Mouse (Mus musculus): Measurements from ENCODE around the gene Hyal1. TPM values are rescaled to one million over a fixed set of nuclear protein-coding genes. Genes with fewer than 3 reads are reported as not detected.
"Not testable (repeated sequence)": the region's sequence is repeated elsewhere in the genome, so short reads cannot be mapped to it uniquely, and the experiment has no call there.

The Hyal1 gene
- total RNA-seq, 2 experiments from 2014 or later, result 3.1 to 4.3 TPM

DNA sequence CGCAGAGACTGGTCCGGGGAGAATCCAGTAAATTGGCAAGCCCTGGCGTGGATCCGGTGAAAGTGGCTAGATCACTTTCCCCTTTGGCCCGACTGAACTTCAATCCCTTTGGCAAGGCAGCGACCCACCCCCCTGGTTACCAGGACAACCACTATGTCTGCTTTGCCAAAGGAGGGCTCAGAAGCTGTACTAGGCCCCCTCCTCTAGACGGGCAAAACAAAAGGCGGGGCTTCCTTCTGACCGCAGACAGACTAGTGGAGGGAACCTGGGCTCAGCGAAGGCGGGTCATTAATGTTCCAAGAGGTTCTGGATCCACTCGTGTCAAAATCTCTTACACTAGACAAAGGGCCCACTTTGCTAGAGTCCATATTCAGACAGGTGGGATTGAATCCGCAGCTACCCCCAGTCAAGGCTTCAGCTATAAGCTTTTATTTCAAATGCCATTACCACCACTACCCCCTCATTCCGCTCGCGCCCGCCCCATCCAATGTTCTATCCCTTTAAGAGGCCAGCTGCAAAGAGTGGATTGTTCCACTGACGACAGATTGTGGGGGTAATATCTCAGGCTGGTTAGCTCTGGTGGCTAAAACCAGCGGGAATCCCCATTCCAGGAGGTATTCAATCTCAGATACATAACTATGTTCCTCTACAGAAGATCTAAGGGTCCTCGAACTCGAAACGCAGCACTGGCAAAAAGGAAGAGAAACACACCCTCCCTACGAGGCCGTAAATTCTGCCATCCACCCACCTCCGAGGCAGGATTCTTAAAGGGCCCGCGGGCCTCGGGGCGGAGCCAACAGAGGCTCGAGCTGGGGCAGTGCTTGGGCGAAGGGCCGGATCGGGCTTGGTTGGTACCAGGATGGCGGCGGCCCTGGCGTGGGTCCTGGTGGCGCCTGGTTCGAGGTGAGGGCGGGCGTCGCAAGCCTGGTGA, 8.1 kb upstream of the Hyal1 start:
- peak; percentile 76 to 91 for DNase-seq (ENCODE audit: extremely low spot score in 1 of 2, low spot score in 2 of 2)
- intact Hi-C loops (cut with DNase I), result no loop called here

DNA sequence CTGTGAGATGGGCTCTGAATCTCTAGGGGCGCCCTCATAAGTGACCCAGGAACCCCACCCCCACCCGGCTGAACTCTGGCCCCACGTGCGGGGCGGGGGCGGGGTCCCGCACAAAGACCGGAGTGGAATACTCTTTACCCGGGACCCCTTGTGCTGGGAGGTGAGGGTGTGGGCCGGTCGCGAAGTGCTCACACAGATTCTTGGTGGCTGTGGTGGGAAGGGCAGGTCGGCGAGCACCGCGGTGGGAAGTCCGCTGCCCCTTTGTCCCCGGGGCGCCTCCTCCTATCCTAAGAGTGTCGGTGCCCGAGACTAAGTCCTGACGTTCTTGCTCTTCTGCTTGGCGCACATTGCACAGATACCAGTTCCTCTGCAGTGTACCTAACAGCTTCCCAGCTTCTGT, 7.5 kb upstream of the Hyal1 start:
- intact Hi-C loops (cut with DNase I), result no loop called here
- DNase-seq (ENCODE audit: extremely low spot score in 1 of 2, low spot score in 2 of 2), result no peak

DNA sequence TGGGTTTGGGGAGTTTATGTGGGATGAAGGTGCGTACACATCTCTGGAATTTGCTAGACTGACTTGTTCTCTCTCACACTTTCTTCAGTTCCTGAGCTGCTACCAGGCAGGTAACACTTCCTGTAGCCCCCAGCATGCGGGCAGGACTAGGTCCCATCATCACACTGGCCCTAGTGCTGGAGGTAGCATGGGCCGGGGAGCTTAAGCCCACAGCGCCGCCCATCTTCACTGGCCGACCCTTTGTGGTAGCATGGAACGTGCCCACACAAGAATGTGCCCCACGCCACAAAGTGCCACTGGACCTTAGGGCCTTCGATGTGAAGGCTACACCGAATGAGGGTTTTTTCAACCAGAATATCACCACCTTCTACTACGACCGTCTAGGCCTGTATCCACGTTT, 6.7 kb upstream of the Hyal1 start:
- no peak for DNase-seq (ENCODE audit: extremely low spot score in 1 of 2, low spot score in 2 of 2)
- intact Hi-C loops (cut with DNase I), result no loop called here

DNA sequence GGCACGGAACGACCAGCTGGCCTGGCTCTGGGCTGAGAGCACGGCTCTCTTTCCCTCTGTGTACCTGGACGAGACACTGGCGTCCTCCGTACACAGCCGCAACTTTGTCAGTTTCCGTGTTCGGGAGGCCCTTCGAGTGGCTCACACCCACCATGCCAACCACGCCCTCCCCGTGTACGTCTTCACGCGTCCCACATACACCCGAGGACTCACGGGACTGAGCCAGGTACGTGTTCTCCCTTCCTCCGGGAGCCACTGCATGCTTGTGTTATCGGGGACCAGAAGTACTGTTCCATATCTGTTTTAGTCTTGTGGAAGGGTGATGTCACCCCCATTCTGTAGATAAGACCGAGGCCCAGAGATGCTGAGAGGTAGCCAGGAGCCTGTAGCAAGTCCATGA, 5.9 kb upstream of the Hyal1 start:
- intact Hi-C loops (cut with DNase I), result no loop called here
- no peak for DNase-seq (ENCODE audit: extremely low spot score in 1 of 2, low spot score in 2 of 2)

DNA sequence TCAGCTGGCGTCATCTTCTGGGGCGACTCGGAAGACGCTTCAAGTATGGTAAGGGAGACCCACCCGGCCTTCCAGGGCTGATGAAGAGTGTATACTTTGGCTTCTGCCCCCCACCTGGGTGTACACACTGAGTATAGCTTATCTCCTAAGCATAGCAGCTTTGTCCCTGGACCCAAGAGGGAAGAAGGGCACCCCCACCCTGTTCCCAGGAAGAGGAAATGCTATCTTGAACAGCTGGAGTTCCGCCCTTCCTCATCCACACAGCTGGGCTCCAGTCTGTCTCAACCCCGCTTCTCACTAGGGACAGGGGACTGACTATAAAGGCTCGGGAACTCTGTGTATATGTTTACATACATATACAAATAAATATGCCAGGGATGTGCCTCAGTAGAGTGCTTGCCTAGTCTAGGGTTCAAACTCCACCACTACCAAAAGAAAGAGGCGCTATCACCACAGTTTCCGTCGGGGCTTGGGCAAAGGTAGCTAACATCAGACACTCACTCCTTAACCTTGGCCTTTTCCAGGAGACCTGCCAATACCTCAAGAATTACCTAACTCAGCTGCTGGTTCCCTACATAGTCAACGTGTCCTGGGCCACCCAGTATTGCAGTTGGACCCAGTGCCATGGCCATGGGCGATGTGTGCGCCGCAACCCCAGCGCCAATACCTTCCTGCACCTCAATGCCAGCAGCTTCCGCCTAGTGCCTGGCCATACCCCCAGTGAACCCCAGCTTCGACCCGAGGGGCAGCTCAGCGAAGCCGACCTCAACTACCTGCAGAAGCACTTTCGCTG, 5.0 kb upstream of the Hyal1 start:
- no peak for DNase-seq (ENCODE audit: extremely low spot score in 1 of 2, low spot score in 2 of 2)
- intact Hi-C loops (cut with DNase I), result no loop called here

DNA sequence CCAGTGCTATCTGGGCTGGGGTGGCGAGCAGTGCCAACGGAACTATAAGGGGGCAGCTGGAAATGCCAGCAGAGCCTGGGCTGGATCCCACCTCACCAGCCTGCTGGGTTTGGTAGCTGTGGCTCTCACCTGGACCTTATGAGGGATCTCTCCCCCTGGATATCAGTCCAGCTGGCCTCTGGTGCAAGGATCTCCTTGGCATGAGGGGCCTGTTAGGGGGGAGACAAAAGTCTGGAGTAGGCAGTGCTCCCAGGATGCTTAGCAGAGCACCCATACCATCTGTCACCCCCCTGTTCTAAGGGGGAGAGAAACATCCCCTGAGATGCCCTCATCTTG, 4.4 kb upstream of the Hyal1 start:
- no peak for DNase-seq (ENCODE audit: extremely low spot score in 1 of 2, low spot score in 2 of 2)
- intact Hi-C loops (cut with DNase I), result no loop called here

DNA sequence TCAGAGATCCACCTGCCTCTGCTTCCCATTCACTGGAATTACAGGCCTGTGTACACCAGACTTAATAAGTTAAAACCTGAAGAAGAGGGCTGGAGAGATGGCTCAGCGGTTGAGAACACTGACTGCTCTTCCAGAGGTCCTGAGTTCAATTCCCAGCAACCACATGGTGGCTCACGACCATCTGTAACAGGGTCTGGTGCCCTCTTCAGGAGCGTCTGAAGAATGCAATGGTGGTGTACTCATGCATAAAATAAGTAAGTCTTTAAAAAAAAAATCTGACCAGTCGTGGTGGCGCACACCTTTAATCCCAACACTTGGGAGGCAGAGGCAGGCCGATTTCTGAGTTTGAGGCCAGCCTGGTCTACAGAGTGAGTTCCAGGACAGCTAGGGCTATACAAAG, 3.0 kb upstream of the Hyal1 start:
- intact Hi-C loops (cut with DNase I); DNase-seq (ENCODE audit: extremely low spot score in 1 of 2, low spot score in 2 of 2): not testable (repeated sequence)

DNA sequence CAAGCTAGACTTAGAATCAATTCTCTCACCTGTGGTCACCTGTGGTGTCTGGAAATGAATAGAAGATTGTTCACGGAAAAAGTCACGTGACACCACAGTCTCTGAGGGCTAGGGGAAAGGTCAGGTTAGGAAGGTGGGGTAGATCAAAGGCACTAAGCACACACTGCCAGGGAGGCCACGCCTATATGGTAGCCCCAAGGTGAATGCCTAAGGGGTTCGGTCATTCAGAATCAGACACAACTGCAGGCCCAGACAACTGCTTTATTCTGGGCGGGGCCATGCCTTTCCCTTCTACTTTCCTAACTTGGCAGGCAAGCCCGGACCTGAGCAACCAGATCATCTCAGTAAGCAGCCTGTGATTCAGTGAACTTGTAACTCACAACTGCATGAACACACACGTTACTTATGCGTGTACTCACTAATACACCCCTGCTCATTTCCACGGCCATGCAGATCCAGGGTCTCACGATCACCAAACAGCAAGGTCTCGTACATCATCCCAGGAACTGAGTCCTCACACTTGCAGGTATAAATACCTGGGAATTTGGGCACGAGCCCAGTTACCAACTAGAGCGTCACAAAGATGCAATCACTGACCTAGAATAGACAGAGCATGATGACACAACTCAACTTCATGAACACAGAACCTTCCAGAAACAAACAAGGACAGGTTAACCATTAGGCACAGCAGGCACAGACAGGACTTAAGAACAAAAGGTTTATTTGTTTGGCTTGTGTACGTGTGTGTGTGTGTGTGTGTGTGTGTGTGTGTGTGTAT, 959 bp upstream of the Hyal1 start:
- DNase-seq (ENCODE audit: extremely low spot score in 1 of 2, low spot score in 2 of 2), result no peak
- intact Hi-C loops (cut with DNase I), result no loop called here

DNA sequence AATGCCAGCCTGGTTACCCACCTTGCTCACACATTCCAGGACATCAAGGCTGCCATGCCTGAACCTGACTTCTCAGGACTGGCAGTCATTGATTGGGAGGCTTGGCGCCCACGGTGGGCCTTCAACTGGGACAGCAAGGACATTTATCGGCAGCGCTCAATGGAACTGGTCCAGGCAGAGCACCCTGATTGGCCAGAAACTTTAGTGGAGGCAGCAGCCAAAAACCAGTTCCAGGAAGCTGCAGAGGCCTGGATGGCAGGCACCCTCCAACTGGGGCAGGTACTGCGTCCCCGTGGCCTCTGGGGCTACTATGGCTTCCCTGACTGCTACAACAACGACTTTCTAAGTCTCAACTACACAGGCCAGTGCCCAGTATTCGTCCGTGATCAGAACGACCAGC, 1.1 kb downstream of the Hyal1 start:
- no peak for DNase-seq (ENCODE audit: extremely low spot score in 1 of 2, low spot score in 2 of 2)
- intact Hi-C loops (cut with DNase I), result no loop called here

DNA sequence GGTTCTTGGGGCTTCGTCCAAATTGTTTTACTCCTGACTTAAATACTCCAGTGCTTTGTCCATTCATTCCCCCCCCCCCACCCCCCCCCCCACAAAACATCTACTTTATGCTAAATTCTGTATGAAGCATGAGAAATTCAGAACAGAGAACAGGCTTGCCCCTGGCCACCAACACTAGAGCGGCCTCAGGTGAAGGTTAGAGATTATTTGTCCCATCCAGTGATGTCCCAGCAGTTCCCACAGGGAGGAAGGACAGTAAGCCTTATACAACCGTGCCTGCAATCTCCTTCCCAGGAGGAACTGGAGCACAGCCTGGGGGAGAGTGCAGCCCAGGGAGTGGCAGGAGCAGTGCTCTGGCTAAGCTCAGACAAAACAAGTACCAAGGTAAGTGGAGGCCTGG, 1.9 kb downstream of the Hyal1 start, which contains the start of gene Naa80:
TSS of gene Naa80 (plus strand) at position 301 of the 400 bp plus-strand sequence.
- no peak for DNase-seq (ENCODE audit: extremely low spot score in 1 of 2, low spot score in 2 of 2)
- intact Hi-C loops (cut with DNase I), result no loop called here

DNA sequence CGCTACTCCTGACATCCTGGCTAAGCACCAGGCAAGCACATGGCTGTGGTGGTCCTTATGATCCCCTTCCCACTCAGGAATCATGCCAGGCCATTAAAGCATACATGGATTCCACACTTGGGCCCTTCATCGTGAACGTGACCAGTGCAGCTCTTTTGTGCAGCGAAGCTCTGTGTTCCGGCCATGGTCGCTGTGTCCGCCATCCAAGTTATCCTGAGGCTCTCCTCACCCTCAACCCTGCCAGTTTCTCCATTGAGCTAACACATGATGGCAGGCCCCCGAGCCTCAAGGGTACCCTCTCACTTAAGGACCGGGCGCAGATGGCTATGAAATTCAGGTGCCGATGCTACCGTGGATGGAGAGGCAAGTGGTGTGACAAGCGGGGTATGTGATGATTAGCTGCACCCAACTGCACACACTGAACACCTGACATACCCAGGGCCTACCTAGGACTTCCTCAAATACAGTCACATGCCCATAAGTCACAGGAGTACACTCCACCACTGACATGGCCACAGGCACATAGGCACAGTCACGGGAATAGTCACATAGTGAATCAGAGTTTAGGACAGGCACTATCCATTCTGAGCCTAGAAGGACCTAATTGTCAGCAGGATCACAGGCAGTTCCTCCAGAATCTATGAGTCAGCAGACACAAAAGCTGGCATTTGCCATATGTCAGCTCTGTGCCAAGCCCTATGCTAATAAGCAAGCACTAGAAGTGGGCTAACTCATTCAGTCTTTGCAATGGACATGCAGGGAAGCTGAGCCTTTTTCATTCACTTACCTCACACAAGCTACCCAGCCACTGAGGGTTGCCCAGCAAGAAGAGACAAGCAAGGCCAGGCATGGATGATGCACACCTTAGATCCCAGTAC, 2.5 kb downstream of the Hyal1 start:
- intact Hi-C loops (cut with DNase I), result no loop called here
- DNase-seq (ENCODE audit: extremely low spot score in 1 of 2, low spot score in 2 of 2), result no peak

DNA sequence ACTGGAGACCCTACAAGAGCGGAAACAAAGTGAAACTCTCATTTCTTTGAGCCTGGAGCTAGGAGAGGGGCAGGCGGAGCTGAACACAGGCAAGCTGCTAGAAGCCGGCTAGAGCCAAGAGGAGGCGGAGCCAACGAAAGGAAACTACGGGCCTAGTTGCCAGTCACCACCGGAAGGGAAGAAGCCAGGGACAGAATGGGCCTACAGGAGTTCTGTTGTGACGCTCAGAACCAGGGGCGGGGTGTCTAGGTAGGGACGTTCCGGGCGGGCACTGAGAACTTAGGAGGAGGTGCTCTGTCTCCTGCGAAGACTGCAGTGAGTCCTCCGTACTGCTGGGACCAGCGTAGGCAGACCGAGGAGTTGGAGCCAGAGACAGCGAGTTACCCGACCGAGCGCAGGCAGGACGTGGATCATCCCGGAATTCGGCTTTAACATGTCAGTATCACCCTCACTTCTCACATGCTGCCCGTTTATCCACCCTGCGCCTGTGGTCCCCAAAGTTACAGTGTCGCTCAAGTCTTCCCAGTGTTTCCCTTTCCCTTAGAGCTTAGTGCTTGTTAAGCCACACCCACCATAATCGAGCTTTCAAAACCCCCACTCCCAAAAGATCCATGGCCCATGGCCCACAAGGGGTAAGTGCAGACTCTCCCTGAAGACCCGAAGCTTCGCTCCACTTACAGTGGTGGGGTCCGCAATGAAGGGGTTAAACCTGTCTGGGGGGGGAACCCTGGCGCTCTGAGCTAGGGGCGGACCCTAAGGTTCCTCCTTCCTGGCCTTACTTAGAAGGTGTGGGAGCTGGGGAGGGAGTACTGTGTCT, 4.0 kb downstream of the Hyal1 start, which contains the start of gene Hyal3:
TSS of gene Hyal3 (plus strand) at position 318 of the 817 bp plus-strand sequence.
- DNase-seq (ENCODE audit: extremely low spot score in 1 of 2, low spot score in 2 of 2), result peak; percentile 87 to 94
- intact Hi-C loops (cut with DNase I), result no loop called here

DNA sequence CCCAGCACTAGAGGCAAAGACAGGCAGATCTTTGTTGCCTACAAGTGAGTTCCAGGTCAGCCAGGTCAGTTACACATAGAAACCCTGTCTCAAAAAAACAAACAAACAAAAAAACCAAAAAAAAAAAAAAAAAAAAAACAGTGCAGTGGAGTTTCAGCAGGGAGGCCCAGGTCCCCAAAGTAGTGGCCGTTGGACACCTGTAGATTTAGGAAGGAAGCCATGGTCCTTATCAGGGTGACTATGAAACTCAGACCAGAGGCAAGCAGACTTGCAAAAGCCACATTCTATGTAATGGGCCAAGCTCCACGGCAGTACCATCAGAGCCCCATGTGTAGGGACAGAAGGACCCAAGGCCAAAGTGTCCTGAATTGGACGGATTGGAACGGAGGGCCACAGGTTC, 4.9 kb downstream of the Hyal1 start:
- intact Hi-C loops (cut with DNase I), result no loop called here
- no peak for DNase-seq (ENCODE audit: extremely low spot score in 1 of 2, low spot score in 2 of 2)

DNA sequence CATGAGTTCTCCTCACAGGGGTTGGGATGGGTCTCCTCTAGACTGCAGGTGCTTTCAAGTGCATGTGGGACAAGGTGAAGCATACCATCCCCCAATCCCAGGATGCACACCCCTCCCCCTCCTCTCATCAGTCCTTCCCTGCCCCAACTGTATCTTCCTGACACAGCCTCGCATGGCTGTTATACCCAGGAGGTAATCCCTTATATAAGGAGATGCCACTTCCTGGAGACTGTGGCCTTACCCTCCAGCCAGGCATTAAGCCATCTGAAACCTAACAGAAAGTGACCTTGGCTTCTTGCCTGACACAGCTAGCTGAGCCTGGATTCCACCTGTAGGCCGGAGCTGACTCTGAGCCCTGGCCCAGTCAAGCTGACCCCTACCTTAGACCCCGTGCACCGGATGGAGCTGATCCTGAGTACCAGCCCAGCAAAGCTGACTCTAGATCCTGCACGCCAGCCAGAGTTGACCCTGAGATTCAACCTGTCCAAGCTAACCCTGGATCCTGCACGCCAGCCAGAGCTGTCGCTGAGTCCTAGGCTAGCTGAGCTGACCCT, 5.9 kb downstream of the Hyal1 start:
- DNase-seq (ENCODE audit: extremely low spot score in 1 of 2, low spot score in 2 of 2), result no peak
- intact Hi-C loops (cut with DNase I), result no loop called here

DNA sequence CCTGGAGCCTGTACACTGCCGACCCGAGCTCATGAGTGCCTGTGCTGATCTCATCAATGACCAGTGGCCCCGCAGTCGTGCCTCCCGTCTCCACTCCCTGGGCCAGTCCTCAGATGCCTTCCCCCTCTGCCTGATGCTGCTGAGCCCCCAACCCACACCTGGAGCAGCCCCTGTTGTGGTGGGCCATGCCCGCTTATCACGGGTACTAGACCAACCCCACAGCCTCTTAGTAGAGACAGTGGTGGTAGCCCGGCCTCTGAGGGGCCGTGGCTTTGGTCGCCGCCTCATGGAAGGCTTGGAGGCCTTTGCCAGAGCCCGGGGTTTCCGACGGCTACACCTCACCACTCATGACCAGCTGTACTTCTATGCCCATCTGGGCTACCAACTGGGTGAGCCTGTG, 6.4 kb downstream of the Hyal1 start:
- intact Hi-C loops (cut with DNase I), result no loop called here
- no peak for DNase-seq (ENCODE audit: extremely low spot score in 1 of 2, low spot score in 2 of 2)

DNA sequence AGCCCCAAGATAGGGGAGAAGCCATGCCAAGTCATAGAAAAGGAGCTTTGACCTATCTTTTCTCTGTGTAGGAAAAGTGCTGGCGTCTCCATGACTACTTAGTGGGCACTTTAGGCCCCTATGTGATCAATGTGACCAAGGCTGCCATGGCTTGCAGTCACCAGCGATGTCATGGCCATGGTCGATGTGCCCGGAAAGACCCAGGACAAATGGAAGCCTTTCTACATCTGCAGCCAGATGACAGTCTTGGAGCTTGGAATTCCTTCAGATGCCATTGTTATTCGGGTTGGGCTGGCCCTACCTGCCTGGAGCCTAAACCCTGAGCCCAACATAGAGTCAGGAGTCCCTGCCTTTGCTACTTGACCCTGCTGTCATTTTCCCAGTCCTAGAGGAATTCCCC, 9.8 kb downstream of the Hyal1 start:
- no peak for DNase-seq (ENCODE audit: extremely low spot score in 1 of 2, low spot score in 2 of 2)
- intact Hi-C loops (cut with DNase I), result no loop called here
